Comparison of ENCODE assay signal across 8 mouse cellular contexts in genomic region chr5:120611416-120611815, GRCm38 (mm10). TPM values are rescaled to one million over a fixed set of nuclear protein-coding genes. Genes with fewer than 3 reads are reported as not detected.
DNase-seq lines count a peak whose midpoint lies in the region; ATAC-seq lines count a peak whose summit lies in the region.

No protein-coding gene starts in this region.

- H3K9ac ChIP-seq in hindbrain, embryonic 12.5 days: peak overlapping the region; percentile 48
- H3K9ac ChIP-seq in midbrain, embryonic 14.5 days (replicated peaks; ENCODE audit: low read length): peak overlapping the region; percentile 57

- peak overlapping the region; percentile 82 for H3K4me3 ChIP-seq in brown adipose tissue, adult 24 weeks (ENCODE audit: insufficient read depth, low read depth, low read length)
- peak overlapping the region; percentile 64 for H3K4me3 ChIP-seq in hindbrain, embryonic 12.5 days
- peak overlapping the region; percentile 68 for H3K4me3 ChIP-seq in midbrain, embryonic 14.5 days (replicated peaks; ENCODE audit: low read depth, low read length)

- H3K4me2 ChIP-seq in hindbrain, embryonic 12.5 days (replicated peaks): peak overlapping the region; percentile 91
- peak overlapping the region; percentile 85 for H3K4me2 ChIP-seq in midbrain, embryonic 14.5 days (ENCODE audit: low read length)

- no peak for ATAC-seq in hindbrain, embryonic 12.5 days (ENCODE audit: low FRiP score)
- ATAC-seq in midbrain, embryonic 14.5 days (ENCODE audit: low FRiP score, low TSS enrichment): no peak

- peaks cover 8% of the 10 kb centered on the region; the same call in 1 of the 2 replicates for H3K4me1 ChIP-seq in brown adipose tissue, adult 24 weeks (ENCODE audit: control insufficient read depth, insufficient read depth, insufficient read length, low read length)
- peaks cover 18% of the 10 kb centered on the region for H3K4me1 ChIP-seq in hindbrain, embryonic 12.5 days
- H3K4me1 ChIP-seq in midbrain, embryonic 14.5 days (ENCODE audit: control insufficient read depth, insufficient read depth, low read length): peaks cover 14% of the 10 kb centered on the region

- peak; percentile 34 for DNase-seq in kidney, adult 9 months
- no peak for DNase-seq in kidney, adult 8-10 months
- no peak for DNase-seq in midbrain, embryonic 14.5 days
- no peak for DNase-seq in retina, postnatal 1 day
- DNase-seq in thymus, postnatal 36 days: no peak
- DNase-seq in left cerebral cortex, adult 18-20 months (ENCODE audit: low spot score in 2 of 2): no peak

- no peaks in the 10 kb centered on the region for H3K27me3 ChIP-seq in hindbrain, embryonic 12.5 days
- H3K27me3 ChIP-seq in midbrain, embryonic 14.5 days (ENCODE audit: control insufficient read depth, insufficient read depth, low read length): no peaks in the 10 kb centered on the region

- peaks cover 19% of the 10 kb centered on the region; the same call in 1 of the 2 replicates for H3K36me3 ChIP-seq in hindbrain, embryonic 12.5 days
- peaks cover 7% of the 10 kb centered on the region; the same call in 1 of the 2 replicates for H3K36me3 ChIP-seq in midbrain, embryonic 14.5 days (ENCODE audit: control insufficient read depth, insufficient read depth, low read length)

- no peak overlapping the region for H3K27ac ChIP-seq in brown adipose tissue, adult 24 weeks (replicated peaks; ENCODE audit: low read depth, low read length)
- H3K27ac ChIP-seq in hindbrain, embryonic 12.5 days: no peak overlapping the region
- H3K27ac ChIP-seq in midbrain, embryonic 14.5 days (replicated peaks; ENCODE audit: low read depth, low read length): 0 out of 2 replicates have a peak overlapping the region, but pooled peaks have one; percentile 8

- 0 out of 2 replicates have a peak, but pooled peaks cover 4% of the 10 kb centered on the region for H3K9me3 ChIP-seq in hindbrain, embryonic 12.5 days (replicated peaks)
- H3K9me3 ChIP-seq in midbrain, embryonic 14.5 days (ENCODE audit: control insufficient read depth, low read length): no peaks in the 10 kb centered on the region

- 55% methylated on average over 8 of the region's 8 CpGs for WGBS in hindbrain, embryonic 12.5 days
- 52% methylated on average over 8 of the region's 8 CpGs for WGBS in midbrain, embryonic 14.5 days

RNA-seq across cellular contexts. Expression of gene Rita1, which starts 1.0 kb away (rescaled TPM):
- 11.3 and 15.3 TPM in 2 replicates for polyA plus RNA-seq in brown adipose tissue, adult 24 weeks (2012; ENCODE audit: insufficient read depth, insufficient read length, missing spikeins)
- polyA plus RNA-seq in hindbrain, embryonic 12.5 days (2016; fragmentation: Nextera tagmentation; extraction: Ambion mirVana): 16.8 and 19.2 TPM in 2 replicates
- 20.6 and 25.5 TPM in 2 replicates for polyA plus RNA-seq in midbrain, embryonic 14.5 days (2014; fragmentation: Nextera tagmentation; extraction: Ambion mirVana)
- total RNA-seq in left cerebral cortex, adult 18-20 months (2021): 10 to 100 TPM; 28.7 to 31.0 TPM

RNA-seq across cellular contexts. Expression of gene Ddx54, which starts 1.1 kb away (rescaled TPM):
- polyA plus RNA-seq in brown adipose tissue, adult 24 weeks (2012; ENCODE audit: insufficient read depth, insufficient read length, missing spikeins): 10.3 and 13.0 TPM in 2 replicates
- polyA plus RNA-seq in hindbrain, embryonic 12.5 days (2016; fragmentation: Nextera tagmentation; extraction: Ambion mirVana): 53.2 and 53.6 TPM in 2 replicates
- 29.4 and 31.9 TPM in 2 replicates for polyA plus RNA-seq in midbrain, embryonic 14.5 days (2014; fragmentation: Nextera tagmentation; extraction: Ambion mirVana)
- 10 to 100 TPM; 34.0 to 41.6 TPM for total RNA-seq in left cerebral cortex, adult 18-20 months (2021)

RNA-seq across cellular contexts. Expression of gene Iqcd, which starts 22.6 kb away (rescaled TPM):
- polyA plus RNA-seq in brown adipose tissue, adult 24 weeks (2012; ENCODE audit: insufficient read depth, insufficient read length, missing spikeins): not detected in 2 replicates
- polyA plus RNA-seq in hindbrain, embryonic 12.5 days (2016; fragmentation: Nextera tagmentation; extraction: Ambion mirVana): 1.9 and 2.5 TPM in 2 replicates
- 1.4 and 1.7 TPM in 2 replicates for polyA plus RNA-seq in midbrain, embryonic 14.5 days (2014; fragmentation: Nextera tagmentation; extraction: Ambion mirVana)
- 1 to 10 TPM in 1 of 2 experiments, under 1 TPM in 1; 0.70 to 1.3 TPM for total RNA-seq in left cerebral cortex, adult 18-20 months (2021)

RNA-seq across cellular contexts. Expression of gene Cfap73, which starts 22.6 kb away (rescaled TPM):
- polyA plus RNA-seq in brown adipose tissue, adult 24 weeks (2012; ENCODE audit: insufficient read depth, insufficient read length, missing spikeins): not detected in 2 replicates
- 0.56 and 0.77 TPM in 2 replicates for polyA plus RNA-seq in hindbrain, embryonic 12.5 days (2016; fragmentation: Nextera tagmentation; extraction: Ambion mirVana)
- polyA plus RNA-seq in midbrain, embryonic 14.5 days (2014; fragmentation: Nextera tagmentation; extraction: Ambion mirVana): 0.32 TPM in 1 of 2 replicates, not detected in the other
- total RNA-seq in left cerebral cortex, adult 18-20 months (2021): not detected

RNA-seq across cellular contexts. Expression of gene Tpcn1, which starts 22.9 kb away (rescaled TPM):
- 28.6 and 39.1 TPM in 2 replicates for polyA plus RNA-seq in brown adipose tissue, adult 24 weeks (2012; ENCODE audit: insufficient read depth, insufficient read length, missing spikeins)
- 18.4 and 19.2 TPM in 2 replicates for polyA plus RNA-seq in hindbrain, embryonic 12.5 days (2016; fragmentation: Nextera tagmentation; extraction: Ambion mirVana)
- 10.4 and 12.2 TPM in 2 replicates for polyA plus RNA-seq in midbrain, embryonic 14.5 days (2014; fragmentation: Nextera tagmentation; extraction: Ambion mirVana)
- 10 to 100 TPM; 34.9 to 35.8 TPM for total RNA-seq in left cerebral cortex, adult 18-20 months (2021)
